Mouse (Mus musculus) liver, embryonic 14.5 days (tissue): ENCODE results near the gene Cd44. TPM values are rescaled to one million over a fixed set of nuclear protein-coding genes. Genes with fewer than 3 reads are reported as not detected.
A peak's percentile ranks its signal among the peaks of the same experiment; 100 is the strongest.

Source experiments
- ATAC-seq: fragments of 200-750 bp; cut with Nextera tagmentation; 2 replicates; pipeline ENCODE4 v1.8.0; 2017; ENCODE audit warnings: moderate number of reproducible peaks, mild to moderate bottlenecking, moderate library complexity; ENCODE audit not compliant: insufficient read depth
- DNase-seq, 3 experiments: peaks; one replicate each; pipeline ENCODE4 v3.0.0-alpha.2; 2012 to 2013; ENCODE audit warnings: low read depth in 3 of 3, low spot score in 3 of 3
- H3K27ac ChIP-seq: fragments of 300-500 bp; sonication (generic); 2 replicates; pipeline ENCODE4 v1.5.1; 2014; ENCODE audit warnings: moderate library complexity, mild to moderate bottlenecking, control low read depth, inconsistent platforms
- H3K27me3 ChIP-seq: fragments of 300-500 bp; sonication (generic); 2 replicates; pipeline ENCODE4 v1.6.1; 2014; ENCODE audit warnings: mild to moderate bottlenecking, low read length, moderate library complexity; ENCODE audit not compliant: control insufficient read depth, insufficient read depth
- H3K36me3 ChIP-seq: fragments of 300-500 bp; sonication (generic); replicated peaks from 2 replicates; pipeline ENCODE4 v1.6.1; 2014; ENCODE audit warnings: low read depth; ENCODE audit not compliant: control insufficient read depth, insufficient read depth
- H3K4me1 ChIP-seq, 2 experiments: fragments of 200-500 bp in 1 of 2; fragments of 300-500 bp in 1 of 2; sonication (generic) in 1 of 2; replicated peaks; 2 replicates each; pipeline ENCODE4 v1.6.1; 2012 to 2014; ENCODE audit warnings: antibody characterized with exemption in 1 of 2, inconsistent platforms in 1 of 2, low read length in 1 of 2; ENCODE audit not compliant: control insufficient read depth in 2 of 2, insufficient read depth in 2 of 2
- H3K4me2 ChIP-seq: fragments of 300-500 bp; sonication (generic); 2 replicates; pipeline ENCODE4 v1.6.1; 2014; ENCODE audit warnings: low read depth, mild to moderate bottlenecking, control low read depth, moderate library complexity
- H3K4me3 ChIP-seq, 2 experiments: fragments of 200-500 bp in 1 of 2; fragments of 300-500 bp in 1 of 2; sonication (generic) in 1 of 2; 2 replicates each; pipeline ENCODE4 v1.5.1; 2012 to 2014; ENCODE audit warnings: low read depth in 2 of 2, low read length in 2 of 2, mild to moderate bottlenecking in 2 of 2, control low read depth in 1 of 2, inconsistent platforms in 1 of 2, moderate library complexity in 1 of 2; ENCODE audit not compliant: insufficient read depth in 1 of 2
- H3K9ac ChIP-seq: fragments of 300-500 bp; sonication (generic); replicated peaks from 2 replicates; pipeline ENCODE4 v1.6.1; 2014; ENCODE audit warnings: mild to moderate bottlenecking, control low read depth, moderate library complexity
- H3K9me3 ChIP-seq: fragments of 300-500 bp; sonication (generic); 2 replicates; pipeline ENCODE4 v1.6.1; 2016; ENCODE audit warnings: low read length, mixed read lengths; ENCODE audit not compliant: control insufficient read depth
- CTCF ChIP-seq: IDR thresholded peaks from 2 replicates; pipeline ENCODE4 v1.5.1; 2016; ENCODE audit warnings: antibody characterized with exemption, low read depth, control low read depth
- EP300 ChIP-seq: IDR thresholded peaks from 2 replicates; pipeline ENCODE4 v1.6.1; 2016; ENCODE audit warnings: antibody characterized with exemption, low read depth
- WGBS: fragments of 180-500 bp; shearing (Covaris S2); extraction: QIAGEN DNeasy Blood & Tissue Kit; methylation state at CpG from one replicate; pipeline ENCODE4 v1.1.7; 2014; ENCODE audit not compliant: insufficient replicate concordance; 5-methylcytosine and 5-hydroxymethylcytosine counted together
- polyA plus RNA-seq, 2 experiments: library from polyadenylated mRNA; depleted of rRNA in 1 of 2; stranded (reverse) in 1 of 2; unstranded in 1 of 2; fragments of >200 nt; fragmentation: Nextera tagmentation in 1 of 2; extraction: Ambion mirVana in 1 of 2; gene quantifications; 2 replicates each; pipeline versions ENCODE4 v1.2.1 to v1.2.3; 2012 to 2014

Gene Cd44
- polyA plus RNA-seq (2012; rRNA removed) (8.4 and 9.2 TPM in 2 replicates), polyA plus RNA-seq (2014; fragmentation: Nextera tagmentation; extraction: Ambion mirVana) (15.5 and 16.2 TPM in 2 replicates)

- TF ChIP-seq CTCF: no peak
- TF ChIP-seq EP300: 0 out of 2 replicates have a peak, but pooled peaks have one; percentile 31
- H3K4me2 ChIP-seq: peak within 1 kb of the TSS; percentile 79
- H3K9ac ChIP-seq: peak within 1 kb of the TSS; percentile 75
- DNase-seq (peak in 2 of 3 experiments; percentile 47 to 62), ATAC-seq (peak; percentile 82)
- peaks cover 2 to 17% of the 10 kb centered on the region in 2 experiments; a peak in 3 of 4 replicates for H3K4me1 ChIP-seq
- WGBS: under 1% methylated on average over 29 of the region's 29 CpGs
- H3K27me3 ChIP-seq: no peaks in the 10 kb centered on the region
- H3K4me3 ChIP-seq: peak within 1 kb of the TSS; percentile 66 to 94
- no peaks in the 10 kb centered on the region for H3K9me3 ChIP-seq
- H3K36me3 ChIP-seq: no peaks in the 10 kb centered on the region
- H3K27ac ChIP-seq: peak within 1 kb of the TSS; percentile 41
Observed at GRCm38 (mm10) chr2:102900875-102901827, at the start of gene Cd44. Gene Cd44, minus strand, starts transcription at chr2:102901665.

- Histone ChIP-seq H3K27ac (no peak overlapping the region), H3K9me3 (no peaks in the 10 kb centered on the region), H3K9ac (no peak overlapping the region), H3K27me3 (no peaks in the 10 kb centered on the region), H3K36me3 (no peaks in the 10 kb centered on the region), H3K4me2 (no peak overlapping the region), H3K4me1 (peaks cover 0 to 2% of the 10 kb centered on the region in 2 experiments; a peak in 1 of 4 replicates), H3K4me3 (no peak overlapping the region)
- DNase-seq (peak in 2 of 3 experiments; percentile 7 to 40), ATAC-seq (no peak)
- TF ChIP-seq CTCF (no peak), EP300 (no peak)
- WGBS: 10% methylated on average over 4 of the region's 4 CpGs
Observed at GRCm38 (mm10) chr2:102948481-102948857, 47.0 kb upstream of the Cd44 start.

GRCm38 (mm10) chr2:102947846-102948480, 46.5 kb upstream of the Cd44 start:
- ATAC-seq (no peak), DNase-seq (no peak)
- Histone ChIP-seq H3K9me3 (no peaks in the 10 kb centered on the region), H3K27ac (no peak overlapping the region), H3K4me3 (no peak overlapping the region), H3K4me1 (peaks cover 0 to 2% of the 10 kb centered on the region in 2 experiments; a peak in 1 of 4 replicates), H3K36me3 (no peaks in the 10 kb centered on the region), H3K27me3 (no peaks in the 10 kb centered on the region), H3K9ac (no peak overlapping the region), H3K4me2 (no peak overlapping the region)
- WGBS: 51% methylated on average over 5 of the region's 5 CpGs
- no peak for TF ChIP-seq EP300
- TF ChIP-seq CTCF: no peak

DNA sequence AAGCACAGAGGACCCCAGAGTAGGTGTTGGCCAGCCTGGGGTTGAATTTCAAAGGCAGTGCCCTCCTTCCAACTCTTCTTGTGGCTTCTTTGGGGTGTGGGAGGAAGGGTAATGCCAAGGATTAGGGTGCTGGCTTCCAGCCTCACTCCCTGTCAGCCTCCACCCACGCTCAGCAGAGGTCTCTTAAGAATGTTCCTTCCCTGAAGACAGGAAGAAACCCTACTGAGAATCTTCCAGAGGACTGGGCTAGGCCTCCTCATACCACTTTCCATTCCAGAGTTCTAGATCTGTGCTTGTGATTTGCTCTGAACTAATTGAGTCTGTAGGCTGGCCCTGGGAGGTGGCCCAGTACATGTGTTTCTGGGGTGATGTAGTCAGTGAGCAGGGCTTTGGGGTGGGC, 43.6 kb upstream of the Cd44 start:
- TF ChIP-seq EP300: no peak
- no peak for TF ChIP-seq CTCF
- peaks cover 0 to 2% of the 10 kb centered on the region in 2 experiments; a peak in 1 of 4 replicates for H3K4me1 ChIP-seq
- H3K4me3 ChIP-seq: no peak overlapping the region
- H3K4me2 ChIP-seq: no peak overlapping the region
- H3K27me3 ChIP-seq: no peaks in the 10 kb centered on the region
- no peak for ATAC-seq
- no peaks in the 10 kb centered on the region for H3K9me3 ChIP-seq
- H3K27ac ChIP-seq: no peak overlapping the region
- no peaks in the 10 kb centered on the region for H3K36me3 ChIP-seq
- WGBS: 24% methylated on average over 1 of the region's 1 CpGs
- no peak overlapping the region for H3K9ac ChIP-seq
- DNase-seq: no peak
